Mouse (Mus musculus) kidney, postnatal 36 days (tissue): ENCODE data around the gene Sdr9c7.

Experiments used
- DNase-seq, 2 experiments: peaks; one replicate each; pipeline ENCODE4 v3.0.0; 2021 to 2022; ENCODE audit warnings: mixed read lengths in 2 of 2

Gene Sdr9c7

GRCm38 (mm10) chr10:127898218-127898617 lies at the start of gene Sdr9c7:
Gene Sdr9c7 (plus strand): TSS chr10:127898518.
- DNase-seq: no peak

- no peak for DNase-seq
Measured at GRCm38 (mm10) chr10:127849628-127850027, 48.7 kb upstream of the Sdr9c7 start, which contains the start of gene Rdh19. Gene Rdh19 (plus strand): TSS chr10:127849928.

GRCm38 (mm10) chr10:127856376-127856775 lies 41.9 kb upstream of the Sdr9c7 start:
- no peak for DNase-seq

- DNase-seq: peak; percentile 86 to 89
Measured at GRCm38 (mm10) chr10:127864931-127865330, 33.4 kb upstream of the Sdr9c7 start.

GRCm38 (mm10) chr10:127866232-127866631 lies 32.1 kb upstream of the Sdr9c7 start, which contains the start of gene Rdh16f2:
Gene Rdh16f2 (plus strand): TSS chr10:127866474.
- DNase-seq: peak; percentile 41 to 70

- peak; percentile 66 to 74 for DNase-seq
Measured at GRCm38 (mm10) chr10:127872484-127872883, 25.8 kb upstream of the Sdr9c7 start.

- peak; percentile 93 for DNase-seq
Measured at GRCm38 (mm10) chr10:127877681-127878080, 20.6 kb upstream of the Sdr9c7 start.

GRCm38 (mm10) chr10:127878262-127879057 lies 19.9 kb upstream of the Sdr9c7 start:
- no peak for DNase-seq

- DNase-seq: peak; percentile 67 to 81
Measured at GRCm38 (mm10) chr10:127879155-127879688, 19.1 kb upstream of the Sdr9c7 start.

GRCm38 (mm10) chr10:127881041-127881440 lies 17.3 kb upstream of the Sdr9c7 start:
- no peak for DNase-seq

GRCm38 (mm10) chr10:127886551-127886950 lies 11.8 kb upstream of the Sdr9c7 start:
- DNase-seq: peak; percentile 80 to 85

GRCm38 (mm10) chr10:127886971-127887370 lies 11.3 kb upstream of the Sdr9c7 start:
- peak; percentile 73 to 76 for DNase-seq

GRCm38 (mm10) chr10:127888605-127889004 lies 9.7 kb upstream of the Sdr9c7 start, which contains the start of gene Rdh7:
Gene Rdh7 (minus strand): TSS chr10:127888817.
- peak; percentile 45 for DNase-seq

- no peak for DNase-seq
Measured at GRCm38 (mm10) chr10:127891481-127891880, 6.8 kb upstream of the Sdr9c7 start.

- peak; percentile 79 to 88 for DNase-seq
Measured at GRCm38 (mm10) chr10:127893163-127894022, 4.9 kb upstream of the Sdr9c7 start.

GRCm38 (mm10) chr10:127896705-127897104 lies 1.6 kb upstream of the Sdr9c7 start:
- no peak for DNase-seq

- no peak for DNase-seq
Measured at GRCm38 (mm10) chr10:127897506-127897905, 812 bp upstream of the Sdr9c7 start.

- DNase-seq: peak; percentile 40 to 75
Measured at GRCm38 (mm10) chr10:127899783-127900182, 1.5 kb downstream of the Sdr9c7 start.

GRCm38 (mm10) chr10:127901751-127902150 lies 3.4 kb downstream of the Sdr9c7 start:
- DNase-seq: no peak

GRCm38 (mm10) chr10:127903116-127903515 lies 4.8 kb downstream of the Sdr9c7 start:
- DNase-seq: no peak

- peak; percentile 45 to 53 for DNase-seq
Measured at GRCm38 (mm10) chr10:127904718-127905446, 6.6 kb downstream of the Sdr9c7 start.

GRCm38 (mm10) chr10:127906138-127906537 lies 7.8 kb downstream of the Sdr9c7 start:
- no peak for DNase-seq
